Mouse (Mus musculus): ENCODE results near the gene Gm9857. TPM values are rescaled to one million over a fixed set of nuclear protein-coding genes. Genes with fewer than 3 reads are reported as not detected.

Gene Gm9857
- polyA plus RNA-seq, 1 experiment from 2014 or later, result not detected

GRCm38 (mm10) chr3:108973980-108974660, 33.9 kb upstream of the Gm9857 start:
- H3K4me3 ChIP-seq (ENCODE audit: low read depth, low read length), result no peak overlapping the region
- 86% methylated on average over 13 of the region's 13 CpGs for WGBS
- DNase-seq (ENCODE audit: low spot score) (no peak), ATAC-seq (replicated peaks; ENCODE audit: insufficient number of reproducible peaks, low FRiP score, low TSS enrichment, low read depth) (no peak)
- H3K4me2 ChIP-seq (ENCODE audit: low read depth, low read length), result no peak overlapping the region
- no peaks in the 10 kb centered on the region for H3K36me3 ChIP-seq (replicated peaks; ENCODE audit: control insufficient read depth, insufficient read depth, low read depth, low read length)
- H3K9ac ChIP-seq (replicated peaks; ENCODE audit: low read length), result no peak overlapping the region
- H3K27me3 ChIP-seq (ENCODE audit: control insufficient read depth, insufficient read depth, low read length), result no peaks in the 10 kb centered on the region
- H3K4me1 ChIP-seq (ENCODE audit: control insufficient read depth, insufficient read depth, low read length), result no peaks in the 10 kb centered on the region
- H3K27ac ChIP-seq (replicated peaks; ENCODE audit: low read depth, low read length), result no peak overlapping the region
- H3K9me3 ChIP-seq (replicated peaks; ENCODE audit: control insufficient read depth, low read length), result no peaks in the 10 kb centered on the region

GRCm38 (mm10) chr3:108966051-108966450, 25.8 kb upstream of the Gm9857 start:
- Histone ChIP-seq H3K27ac (replicated peaks; ENCODE audit: low read depth, low read length) (no peak overlapping the region), H3K9ac (replicated peaks; ENCODE audit: low read length) (no peak overlapping the region), H3K4me2 (ENCODE audit: low read depth, low read length) (no peak overlapping the region), H3K27me3 (ENCODE audit: control insufficient read depth, insufficient read depth, low read length) (no peaks in the 10 kb centered on the region), H3K9me3 (replicated peaks; ENCODE audit: control insufficient read depth, low read length) (no peaks in the 10 kb centered on the region), H3K4me3 (ENCODE audit: low read depth, low read length) (no peak overlapping the region), H3K36me3 (replicated peaks; ENCODE audit: control insufficient read depth, insufficient read depth, low read depth, low read length) (no peaks in the 10 kb centered on the region), H3K4me1 (ENCODE audit: control insufficient read depth, insufficient read depth, low read length) (no peaks in the 10 kb centered on the region)
- 89% methylated on average over 3 of the region's 3 CpGs for WGBS
- ATAC-seq (replicated peaks; ENCODE audit: insufficient number of reproducible peaks, low FRiP score, low TSS enrichment, low read depth), result no peak
- DNase-seq (ENCODE audit: low spot score), result no peak

- no peaks in the 10 kb centered on the region for H3K9me3 ChIP-seq (replicated peaks; ENCODE audit: control insufficient read depth, low read length)
- H3K27ac ChIP-seq (replicated peaks; ENCODE audit: low read depth, low read length), result no peak overlapping the region
- H3K4me3 ChIP-seq (ENCODE audit: low read depth, low read length), result no peak overlapping the region
- H3K4me1 ChIP-seq (ENCODE audit: control insufficient read depth, insufficient read depth, low read length), result no peaks in the 10 kb centered on the region
- H3K9ac ChIP-seq (replicated peaks; ENCODE audit: low read length), result no peak overlapping the region
- no peaks in the 10 kb centered on the region for H3K36me3 ChIP-seq (replicated peaks; ENCODE audit: control insufficient read depth, insufficient read depth, low read depth, low read length)
- H3K27me3 ChIP-seq (ENCODE audit: control insufficient read depth, insufficient read depth, low read length), result no peaks in the 10 kb centered on the region
- DNase-seq (ENCODE audit: low spot score) (no peak), ATAC-seq (replicated peaks; ENCODE audit: insufficient number of reproducible peaks, low FRiP score, low TSS enrichment, low read depth) (no peak)
- 77% methylated on average over 7 of the region's 7 CpGs for WGBS
- no peak overlapping the region for H3K4me2 ChIP-seq (ENCODE audit: low read depth, low read length)
These were observed 24.3 kb upstream of the Gm9857 start for GRCm38 (mm10) chr3:108964361-108965044.

GRCm38 (mm10) chr3:108963776-108964175, 23.5 kb upstream of the Gm9857 start:
- no peaks in the 10 kb centered on the region for H3K36me3 ChIP-seq (replicated peaks; ENCODE audit: control insufficient read depth, insufficient read depth, low read depth, low read length)
- WGBS, result 77% methylated on average over 3 of the region's 3 CpGs
- H3K4me3 ChIP-seq (ENCODE audit: low read depth, low read length), result no peak overlapping the region
- no peak overlapping the region for H3K27ac ChIP-seq (replicated peaks; ENCODE audit: low read depth, low read length)
- DNase-seq (ENCODE audit: low spot score), result no peak
- H3K4me2 ChIP-seq (ENCODE audit: low read depth, low read length), result no peak overlapping the region
- no peaks in the 10 kb centered on the region for H3K4me1 ChIP-seq (ENCODE audit: control insufficient read depth, insufficient read depth, low read length)
- H3K9ac ChIP-seq (replicated peaks; ENCODE audit: low read length), result no peak overlapping the region
- ATAC-seq (replicated peaks; ENCODE audit: insufficient number of reproducible peaks, low FRiP score, low TSS enrichment, low read depth), result no peak
- H3K27me3 ChIP-seq (ENCODE audit: control insufficient read depth, insufficient read depth, low read length), result no peaks in the 10 kb centered on the region
- H3K9me3 ChIP-seq (replicated peaks; ENCODE audit: control insufficient read depth, low read length), result no peaks in the 10 kb centered on the region

- H3K4me3 ChIP-seq (ENCODE audit: low read depth, low read length), result no peak overlapping the region
- no peak overlapping the region for H3K27ac ChIP-seq (replicated peaks; ENCODE audit: low read depth, low read length)
- no peaks in the 10 kb centered on the region for H3K36me3 ChIP-seq (replicated peaks; ENCODE audit: control insufficient read depth, insufficient read depth, low read depth, low read length)
- ATAC-seq (replicated peaks; ENCODE audit: insufficient number of reproducible peaks, low FRiP score, low TSS enrichment, low read depth) (no peak), DNase-seq (ENCODE audit: low spot score) (no peak)
- H3K4me1 ChIP-seq (ENCODE audit: control insufficient read depth, insufficient read depth, low read length), result no peaks in the 10 kb centered on the region
- H3K9ac ChIP-seq (replicated peaks; ENCODE audit: low read length), result no peak overlapping the region
- H3K27me3 ChIP-seq (ENCODE audit: control insufficient read depth, insufficient read depth, low read length), result no peaks in the 10 kb centered on the region
- no peaks in the 10 kb centered on the region for H3K9me3 ChIP-seq (replicated peaks; ENCODE audit: control insufficient read depth, low read length)
- H3K4me2 ChIP-seq (ENCODE audit: low read depth, low read length), result no peak overlapping the region
- 84% methylated on average over 3 of the region's 3 CpGs for WGBS
These were observed 23.0 kb upstream of the Gm9857 start for GRCm38 (mm10) chr3:108963278-108963677.

- H3K9ac ChIP-seq (replicated peaks; ENCODE audit: low read length), result peak overlapping the region; percentile 26; the same call in 1 of the 2 replicates
- no peak overlapping the region for H3K4me2 ChIP-seq (ENCODE audit: low read depth, low read length)
- H3K27ac ChIP-seq (replicated peaks; ENCODE audit: low read depth, low read length), result no peak overlapping the region
- no peak overlapping the region for H3K4me3 ChIP-seq (ENCODE audit: low read depth, low read length)
- no peaks in the 10 kb centered on the region for H3K4me1 ChIP-seq (ENCODE audit: control insufficient read depth, insufficient read depth, low read length)
- H3K27me3 ChIP-seq (ENCODE audit: control insufficient read depth, insufficient read depth, low read length), result no peaks in the 10 kb centered on the region
- no peaks in the 10 kb centered on the region for H3K36me3 ChIP-seq (replicated peaks; ENCODE audit: control insufficient read depth, insufficient read depth, low read depth, low read length)
- no peak for ATAC-seq (replicated peaks; ENCODE audit: insufficient number of reproducible peaks, low FRiP score, low TSS enrichment, low read depth)
- H3K9me3 ChIP-seq (replicated peaks; ENCODE audit: control insufficient read depth, low read length), result no peaks in the 10 kb centered on the region
- WGBS, result 48% methylated on average over 6 of the region's 6 CpGs
- DNase-seq (ENCODE audit: low spot score), result no peak
These were observed 21.4 kb upstream of the Gm9857 start for GRCm38 (mm10) chr3:108961655-108962054.

- H3K27me3 ChIP-seq (ENCODE audit: control insufficient read depth, insufficient read depth, low read length), result no peaks in the 10 kb centered on the region
- 44% methylated on average over 7 of the region's 7 CpGs for WGBS
- no peaks in the 10 kb centered on the region for H3K9me3 ChIP-seq (replicated peaks; ENCODE audit: control insufficient read depth, low read length)
- no peaks in the 10 kb centered on the region for H3K36me3 ChIP-seq (replicated peaks; ENCODE audit: control insufficient read depth, insufficient read depth, low read depth, low read length)
- DNase-seq (ENCODE audit: low spot score) (peak; percentile 5), ATAC-seq (replicated peaks; ENCODE audit: insufficient number of reproducible peaks, low FRiP score, low TSS enrichment, low read depth) (peak; percentile 74; the same call in 1 of the 2 replicates)
- H3K4me3 ChIP-seq (ENCODE audit: low read depth, low read length), result no peak overlapping the region
- no peak overlapping the region for H3K27ac ChIP-seq (replicated peaks; ENCODE audit: low read depth, low read length)
- no peak overlapping the region for H3K4me2 ChIP-seq (ENCODE audit: low read depth, low read length)
- no peaks in the 10 kb centered on the region for H3K4me1 ChIP-seq (ENCODE audit: control insufficient read depth, insufficient read depth, low read length)
- H3K9ac ChIP-seq (replicated peaks; ENCODE audit: low read length), result peak overlapping the region; percentile 26; the same call in 1 of the 2 replicates
These were observed 21.0 kb upstream of the Gm9857 start for GRCm38 (mm10) chr3:108961226-108961625.

- DNase-seq (ENCODE audit: low spot score) (no peak), ATAC-seq (replicated peaks; ENCODE audit: insufficient number of reproducible peaks, low FRiP score, low TSS enrichment, low read depth) (no peak)
- H3K4me2 ChIP-seq (ENCODE audit: low read depth, low read length), result no peak overlapping the region
- WGBS, result 72% methylated on average over 13 of the region's 13 CpGs
- H3K9me3 ChIP-seq (replicated peaks; ENCODE audit: control insufficient read depth, low read length), result no peaks in the 10 kb centered on the region
- H3K27ac ChIP-seq (replicated peaks; ENCODE audit: low read depth, low read length), result no peak overlapping the region
- H3K9ac ChIP-seq (replicated peaks; ENCODE audit: low read length), result no peak overlapping the region
- no peaks in the 10 kb centered on the region for H3K36me3 ChIP-seq (replicated peaks; ENCODE audit: control insufficient read depth, insufficient read depth, low read depth, low read length)
- H3K4me1 ChIP-seq (ENCODE audit: control insufficient read depth, insufficient read depth, low read length), result no peaks in the 10 kb centered on the region
- no peaks in the 10 kb centered on the region for H3K27me3 ChIP-seq (ENCODE audit: control insufficient read depth, insufficient read depth, low read length)
- no peak overlapping the region for H3K4me3 ChIP-seq (ENCODE audit: low read depth, low read length)
These were observed 19.5 kb upstream of the Gm9857 start for GRCm38 (mm10) chr3:108959680-108960295.

All from embryonic facial prominence, embryonic 11.5 days (tissue).